Mouse (Mus musculus): ENCODE results near the gene Sfxn2.
"Not testable (repeated sequence)": the region's sequence is repeated elsewhere in the genome, so short reads cannot be mapped to it uniquely, and the experiment has no call there.

Gene Sfxn2

GRCm38 (mm10) chr19:46547565-46547964 is 25.6 kb upstream of the Sfxn2 start:
- DNase-seq: no peak

DNA sequence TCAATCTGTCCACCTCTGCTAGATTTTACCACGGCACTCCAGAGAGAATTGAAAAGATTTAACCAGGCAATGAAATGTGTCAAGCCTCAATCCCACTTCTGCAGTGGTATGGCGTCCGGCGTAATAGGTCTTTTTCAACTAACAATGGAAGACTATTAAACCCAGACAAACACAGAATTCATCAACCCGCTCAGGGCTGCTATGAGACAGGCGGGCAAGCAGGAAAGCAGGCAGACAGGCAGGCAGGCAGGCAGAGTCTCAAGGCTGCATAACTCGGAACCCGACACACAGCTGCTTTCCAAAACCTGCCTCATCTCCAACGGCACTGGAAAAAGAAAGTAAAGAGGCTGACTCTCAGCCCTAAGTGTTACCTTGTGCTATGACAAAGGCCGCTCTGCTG is 25.1 kb upstream of the Sfxn2 start:
- DNase-seq: no peak

GRCm38 (mm10) chr19:46550385-46550784 is 22.8 kb upstream of the Sfxn2 start:
- DNase-seq: no peak

DNA sequence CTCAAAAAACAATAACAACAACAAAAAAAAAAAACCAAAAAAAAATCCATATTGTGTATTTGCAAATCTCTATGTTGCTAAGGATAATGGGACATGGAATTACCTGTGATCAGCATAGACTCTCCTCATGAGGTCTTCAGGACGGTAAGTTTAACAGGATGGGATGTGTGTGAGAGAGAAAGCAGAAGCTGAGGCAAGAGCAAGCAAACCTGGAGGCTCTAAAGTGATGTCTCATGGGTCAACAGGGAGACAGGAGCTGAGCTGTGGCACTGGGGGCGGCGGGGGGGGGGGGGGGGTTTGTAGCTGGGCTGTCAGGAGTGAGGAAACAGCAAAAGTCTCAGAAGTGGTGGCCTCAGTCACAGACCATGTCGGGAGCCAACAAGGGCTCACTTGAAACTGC is 20.7 kb upstream of the Sfxn2 start:
- no peak for DNase-seq

DNA sequence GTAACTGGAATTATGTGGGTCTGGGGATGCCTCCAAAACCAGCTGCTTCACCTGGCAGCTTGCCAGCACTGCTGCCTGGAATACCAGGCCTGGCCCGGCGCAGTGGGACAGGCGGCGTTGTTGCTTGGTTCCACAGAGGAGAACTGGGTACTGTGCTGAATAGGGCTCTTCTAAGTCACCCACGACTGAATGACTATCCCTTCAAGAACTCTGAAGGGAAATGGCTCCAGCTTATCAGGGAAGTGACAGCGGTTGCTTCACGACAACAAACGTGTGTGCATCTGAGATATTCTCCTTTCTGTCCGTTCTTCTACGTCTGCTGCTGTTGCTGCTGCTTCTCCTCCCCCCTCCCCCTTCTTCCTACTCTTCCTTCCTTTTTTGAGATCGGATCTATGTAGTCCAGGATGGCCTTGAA is 19.6 kb upstream of the Sfxn2 start:
- no peak for DNase-seq

GRCm38 (mm10) chr19:46558009-46558408 is 15.2 kb upstream of the Sfxn2 start:
- DNase-seq: no peak

DNA sequence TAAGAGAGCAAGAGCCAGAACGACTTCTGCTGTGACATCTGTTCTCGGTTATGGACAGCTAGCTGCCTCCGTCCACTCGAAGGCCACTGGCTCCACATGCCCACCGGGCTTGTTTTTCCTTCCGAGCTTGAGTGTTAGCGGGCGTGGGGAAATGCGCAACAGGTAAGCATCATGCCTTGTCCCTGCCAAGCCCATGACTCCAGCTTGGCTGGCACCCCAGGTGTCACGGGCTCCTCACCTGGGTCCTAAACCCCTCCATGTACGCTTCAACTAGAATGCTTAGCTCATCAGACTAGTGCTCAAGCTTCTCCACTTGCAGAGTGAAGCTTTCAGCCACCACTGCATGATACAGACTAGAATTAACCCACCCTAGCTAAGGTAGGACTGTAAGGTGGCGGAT is 14.5 kb upstream of the Sfxn2 start:
- DNase-seq: peak; percentile 64 to 66

- peak; percentile 77 to 81 for DNase-seq
These were observed 11.0 kb upstream of the Sfxn2 start for GRCm38 (mm10) chr19:46562132-46562531.

- peak; percentile 67 to 80 for DNase-seq
These were observed 10.3 kb upstream of the Sfxn2 start for GRCm38 (mm10) chr19:46562581-46563515.

GRCm38 (mm10) chr19:46563603-46564002 is 9.6 kb upstream of the Sfxn2 start:
- peak in 1 of 2 experiments; percentile 20 for DNase-seq

DNA sequence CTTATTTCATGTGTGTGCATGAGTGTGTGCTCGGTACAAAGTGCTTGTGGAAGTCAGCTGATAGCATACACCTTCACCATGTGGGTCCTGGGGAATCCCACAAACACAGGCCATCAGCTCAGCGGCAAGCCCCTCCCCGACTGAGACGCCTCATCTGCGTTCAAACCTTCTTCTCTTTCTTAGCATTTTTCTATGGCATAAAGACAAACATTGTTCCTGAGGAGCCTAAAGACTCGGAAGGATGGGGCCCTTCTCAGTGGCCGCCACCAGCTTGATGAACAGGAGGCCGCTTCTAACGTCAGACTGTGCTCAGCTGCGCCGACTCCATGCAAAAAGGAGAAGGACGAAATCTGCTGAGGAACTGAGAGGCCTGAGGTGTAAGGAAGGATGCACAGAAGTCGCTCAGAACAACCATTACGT is 9.1 kb upstream of the Sfxn2 start:
- DNase-seq: peak in 1 of 2 experiments; percentile 23

DNA sequence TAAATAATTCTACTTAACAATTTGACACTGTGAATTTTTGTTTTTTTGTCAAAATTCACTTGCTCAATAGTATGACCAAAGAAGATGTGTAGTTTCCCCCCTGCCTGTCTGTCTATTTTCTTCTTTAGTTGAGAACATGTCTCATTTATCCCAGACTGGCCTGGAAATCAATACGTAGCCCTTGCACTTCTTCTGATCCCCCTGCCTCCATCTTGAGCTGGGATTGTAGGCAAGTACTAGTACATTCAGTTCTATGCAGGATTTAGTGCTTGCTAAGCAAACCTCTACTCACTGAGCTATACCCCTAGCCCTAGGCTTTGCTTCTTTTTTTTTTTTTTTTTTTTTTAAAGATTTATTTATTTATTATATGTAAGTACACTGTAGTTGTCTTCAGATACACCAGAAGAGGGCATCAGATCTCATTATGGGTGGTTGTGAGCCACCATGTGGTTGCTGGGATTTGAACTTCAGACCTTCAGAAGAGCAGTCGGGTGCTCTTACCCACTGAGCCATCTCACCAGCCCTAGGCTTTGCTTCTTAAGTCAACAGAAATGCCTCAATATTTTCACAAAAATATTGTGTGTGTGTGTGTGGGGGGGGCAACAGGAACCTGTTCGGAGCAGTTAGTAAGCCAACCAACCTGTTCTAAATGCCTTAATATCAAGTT is 1.8 kb upstream of the Sfxn2 start:
- DNase-seq: not testable (repeated sequence)

DNA sequence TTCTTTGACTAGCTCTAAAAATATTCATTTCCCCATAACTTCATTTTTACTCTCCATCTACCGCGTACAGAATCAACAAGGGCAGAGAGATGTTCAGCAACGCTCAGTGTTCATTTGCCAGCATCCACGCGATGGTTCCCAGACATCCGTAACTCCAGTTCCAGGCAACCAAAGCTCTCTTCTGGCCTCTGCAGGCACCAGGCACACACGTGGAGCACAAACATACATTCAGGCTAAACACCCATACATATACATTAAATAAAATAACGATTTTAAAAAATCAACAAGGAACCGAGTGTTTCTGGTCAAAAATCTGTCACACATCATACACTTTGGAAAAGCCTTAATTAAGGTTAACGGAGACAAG is 1.3 kb upstream of the Sfxn2 start:
- peak; percentile 21 to 26 for DNase-seq

DNA sequence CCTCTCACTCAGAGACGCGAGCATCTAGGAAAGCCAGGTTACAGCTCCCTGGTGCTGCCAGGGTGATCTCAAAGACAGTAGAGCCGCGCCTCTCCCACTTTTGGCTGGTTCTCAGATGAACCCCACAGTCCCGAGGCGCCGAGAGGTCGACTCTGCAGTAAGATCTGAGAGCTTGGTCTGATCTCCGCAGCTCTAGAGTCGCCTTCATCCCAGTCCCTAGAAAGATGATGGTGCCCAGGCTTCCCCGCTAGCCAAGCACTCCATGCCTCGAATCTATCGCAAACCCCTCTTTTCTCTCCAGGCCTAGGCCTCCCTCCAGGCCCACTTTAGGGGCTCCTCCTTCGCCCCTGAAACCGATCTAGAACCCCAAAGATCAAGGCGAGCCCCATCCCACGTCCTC is 617 bp upstream of the Sfxn2 start:
- no peak for DNase-seq

- no peak for DNase-seq
These were observed 825 bp downstream of the Sfxn2 start for GRCm38 (mm10) chr19:46573990-46574389.

- DNase-seq: no peak
These were observed 2.0 kb downstream of the Sfxn2 start for GRCm38 (mm10) chr19:46575196-46575595.

DNA sequence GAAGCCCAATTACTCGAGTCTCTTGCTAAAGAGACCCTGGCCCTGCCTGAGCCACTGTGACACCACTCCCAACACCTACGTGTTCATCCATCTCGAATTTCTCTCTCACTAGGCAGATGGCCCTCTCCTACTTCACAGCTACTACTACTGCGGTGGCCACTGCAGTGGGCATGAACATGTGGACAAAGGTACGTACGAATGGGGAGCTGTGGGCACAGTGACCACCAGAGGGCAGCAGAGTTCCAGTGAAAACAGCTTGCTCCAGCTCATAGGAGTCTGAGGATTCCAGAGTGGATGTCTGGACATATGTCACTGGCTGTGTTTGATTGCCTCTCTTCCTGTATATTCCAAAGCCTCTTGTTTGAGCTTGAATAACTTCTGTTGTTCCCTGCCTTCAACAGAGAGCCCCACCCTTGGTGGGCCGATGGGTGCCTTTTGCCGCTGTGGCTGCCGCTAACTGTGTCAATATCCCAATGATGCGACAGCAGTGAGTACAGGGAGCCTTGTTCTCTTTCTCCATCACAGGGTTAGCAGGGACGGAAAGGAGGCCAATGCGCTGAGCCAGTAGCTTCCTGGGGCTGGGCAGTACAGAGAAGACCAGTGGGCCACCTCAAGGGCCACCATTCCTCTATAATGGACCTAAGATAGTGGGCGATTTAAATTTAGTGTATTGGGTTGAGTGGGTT is 14.8 kb downstream of the Sfxn2 start:
- peak; percentile 88 to 91 for DNase-seq

GRCm38 (mm10) chr19:46591575-46591974 is 18.4 kb downstream of the Sfxn2 start:
- no peak for DNase-seq

GRCm38 (mm10) chr19:46592751-46593439 is 19.7 kb downstream of the Sfxn2 start:
- no peak for DNase-seq

DNA sequence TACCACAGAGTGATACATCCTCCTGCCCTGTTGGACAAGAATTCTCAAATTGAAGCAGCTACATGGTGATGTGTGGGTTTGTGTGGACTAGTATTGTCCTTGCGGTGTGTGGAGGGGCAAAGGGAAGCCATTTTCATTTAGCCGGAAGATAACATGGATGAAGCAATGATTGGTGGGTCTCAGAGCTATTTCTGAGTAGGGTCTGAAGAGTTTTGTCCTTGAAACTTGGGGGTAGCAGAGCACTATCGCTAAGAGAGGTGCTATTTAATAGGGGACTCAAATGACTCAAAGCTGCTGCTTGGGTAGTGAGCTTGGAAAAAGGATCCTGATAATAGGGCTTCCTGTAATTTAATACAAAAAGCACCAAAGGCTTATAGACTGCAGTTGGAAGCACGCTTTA is 25.0 kb downstream of the Sfxn2 start:
- DNase-seq: no peak

DNA sequence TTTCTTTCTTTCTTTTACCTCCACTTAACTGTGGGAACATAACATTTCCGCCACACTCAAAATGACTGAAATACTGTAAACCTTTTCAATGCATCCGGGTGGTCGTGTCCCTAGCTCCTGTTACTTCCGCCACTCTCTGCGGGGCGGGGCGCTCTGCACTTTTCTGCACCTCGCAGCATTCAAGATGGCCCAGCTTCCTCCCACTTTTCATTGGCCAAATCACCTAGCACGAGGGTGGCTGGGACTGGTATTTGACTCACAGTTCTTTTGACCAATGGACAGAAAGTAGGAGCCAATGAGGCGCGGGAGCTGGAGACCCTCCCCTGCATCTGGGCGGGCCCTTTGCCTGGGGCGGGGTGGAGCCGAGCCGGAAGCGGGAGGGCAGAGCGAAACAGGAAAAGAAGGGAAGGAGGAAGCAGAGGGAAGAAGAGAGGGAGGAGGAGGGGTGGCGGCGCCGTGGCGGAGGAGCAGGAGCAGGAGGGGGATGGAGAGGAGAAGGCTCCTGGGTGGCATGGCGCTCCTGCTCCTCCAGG is 25.6 kb downstream of the Sfxn2 start, which contains the start of gene Wbp1l:
Gene Wbp1l (plus strand): TSS at position 365 of the 533 bp plus-strand sequence.
- peak; percentile 92 to 98 for DNase-seq
